Mouse (Mus musculus): ENCODE data around the gene Gm28051.

The Gm28051 gene

DNA sequence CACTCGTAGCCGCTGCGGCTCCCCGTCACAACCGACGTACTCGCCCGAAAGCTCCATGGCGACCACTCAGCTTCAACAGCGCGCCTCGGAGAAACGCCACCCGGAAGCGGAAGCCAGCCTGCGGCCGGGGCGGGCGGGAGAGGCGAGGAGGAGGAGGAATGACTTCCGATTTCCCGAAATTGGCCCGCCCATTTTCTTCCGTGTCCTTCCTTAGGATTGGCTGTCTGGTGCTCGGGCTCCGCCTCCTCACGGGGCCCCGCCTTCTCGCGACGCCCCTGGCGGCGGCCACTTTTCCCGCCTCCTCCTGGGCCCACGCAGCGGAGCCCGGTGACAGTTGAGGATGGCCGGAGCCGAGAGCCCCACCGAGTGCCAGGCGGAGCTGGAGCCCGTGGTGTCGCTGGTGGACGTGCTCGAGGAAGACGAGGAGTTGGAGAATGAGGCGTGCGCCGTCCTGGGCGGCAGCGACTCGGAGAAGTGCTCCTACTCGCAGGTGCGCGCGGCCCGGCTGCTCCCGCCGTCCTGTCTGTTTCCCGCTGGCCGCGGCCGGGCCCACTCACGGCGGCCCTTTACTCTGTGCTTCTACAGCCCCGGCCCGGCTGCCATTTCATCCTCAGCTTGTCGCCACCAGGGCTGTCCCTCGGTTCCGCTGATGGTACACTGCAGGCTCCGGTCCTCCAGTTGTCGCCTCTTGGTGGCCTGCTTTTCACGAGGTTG lies at the start of gene Gm28051, which contains the start of the genes Gon7 and Ubr7:
Gm28051 (minus strand) TSS at position 77 of the 714 bp plus-strand sequence.
Gon7 (minus strand) TSS at position 115 of the 714 bp plus-strand sequence.
Ubr7 (plus strand) TSS at position 279 of the 714 bp plus-strand sequence.
- in situ Hi-C loops (cut with MboI; ENCODE audit: low pct_unique_long_range_greater_than_20kb in 1 of 2, low sequenced_read_pairs in 2 of 2, unreplicated experiment in 1 of 2) = loop anchor here in 1 of 2 experiments (25.0 kb wide), 1 partner anchor 771 kb away; the partner anchor contains the start of gene Cpsf2

GRCm38 (mm10) chr12:102799528-102799927 lies 42.0 kb upstream of the Gm28051 start:
- in situ Hi-C loops (cut with MboI; ENCODE audit: low pct_unique_long_range_greater_than_20kb in 1 of 2, low sequenced_read_pairs in 2 of 2, unreplicated experiment in 1 of 2) = loop anchor here in 1 of 2 experiments (25.0 kb wide), 1 partner anchor 263 kb away; no protein-coding TSS in a partner anchor

- in situ Hi-C loops (cut with MboI; ENCODE audit: low pct_unique_long_range_greater_than_20kb in 1 of 2, low sequenced_read_pairs in 2 of 2, unreplicated experiment in 1 of 2) = loop anchor here in 1 of 2 experiments (25.0 kb wide), 1 partner anchor 274 kb away; no protein-coding TSS in a partner anchor
Observed at GRCm38 (mm10) chr12:102787927-102788326, 30.4 kb upstream of the Gm28051 start.

- in situ Hi-C loops (cut with MboI; ENCODE audit: low pct_unique_long_range_greater_than_20kb in 1 of 2, low sequenced_read_pairs in 2 of 2, unreplicated experiment in 1 of 2) = loop anchor here in 1 of 2 experiments (25.0 kb wide), 1 partner anchor 277 kb away; no protein-coding TSS in a partner anchor
Observed at GRCm38 (mm10) chr12:102785593-102785985, 28.0 kb upstream of the Gm28051 start.

DNA sequence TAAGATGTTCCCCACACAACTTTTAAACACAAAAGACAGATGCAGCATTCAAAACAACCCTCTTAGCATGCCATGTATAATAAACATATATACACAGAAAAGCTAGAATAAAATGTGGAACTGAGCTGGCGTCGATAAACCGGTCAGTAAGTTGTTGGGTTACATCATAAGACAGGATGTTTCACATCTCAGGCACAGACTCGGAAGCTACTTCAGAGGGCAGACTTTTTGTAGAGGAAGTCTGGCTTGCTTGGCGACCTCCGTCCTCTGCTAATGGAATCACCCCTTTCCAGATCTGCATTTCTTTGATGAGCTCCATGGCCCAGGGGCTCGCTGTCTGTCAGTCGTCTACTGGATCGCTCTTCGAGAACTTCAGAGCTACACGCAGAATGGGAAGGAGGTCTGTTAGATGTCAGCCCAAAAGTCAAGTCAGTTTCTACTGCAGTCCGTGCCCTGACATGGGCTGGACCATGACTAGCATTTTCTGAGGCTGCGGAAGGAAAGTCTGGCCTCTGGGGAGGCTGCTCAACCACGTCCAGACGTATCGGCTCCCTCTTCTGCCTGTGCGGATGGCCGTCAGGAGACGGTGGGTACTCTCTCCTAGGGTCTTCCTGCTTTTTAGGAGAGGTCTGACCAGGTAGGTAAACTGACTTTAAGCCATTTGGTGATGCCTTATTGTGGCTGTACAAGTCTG lies 27.5 kb upstream of the Gm28051 start:
- in situ Hi-C loops (cut with MboI; ENCODE audit: low pct_unique_long_range_greater_than_20kb in 1 of 2, low sequenced_read_pairs in 2 of 2, unreplicated experiment in 1 of 2) = loop anchor here in 1 of 2 experiments (25.0 kb wide), 1 partner anchor 277 kb away; no protein-coding TSS in a partner anchor

GRCm38 (mm10) chr12:102782841-102783240 lies 25.3 kb upstream of the Gm28051 start:
- in situ Hi-C loops (cut with MboI; ENCODE audit: low pct_unique_long_range_greater_than_20kb in 1 of 2, low sequenced_read_pairs in 2 of 2, unreplicated experiment in 1 of 2) = loop anchor here in 1 of 2 experiments (25.0 kb wide), 1 partner anchor 279 kb away; no protein-coding TSS in a partner anchor

DNA sequence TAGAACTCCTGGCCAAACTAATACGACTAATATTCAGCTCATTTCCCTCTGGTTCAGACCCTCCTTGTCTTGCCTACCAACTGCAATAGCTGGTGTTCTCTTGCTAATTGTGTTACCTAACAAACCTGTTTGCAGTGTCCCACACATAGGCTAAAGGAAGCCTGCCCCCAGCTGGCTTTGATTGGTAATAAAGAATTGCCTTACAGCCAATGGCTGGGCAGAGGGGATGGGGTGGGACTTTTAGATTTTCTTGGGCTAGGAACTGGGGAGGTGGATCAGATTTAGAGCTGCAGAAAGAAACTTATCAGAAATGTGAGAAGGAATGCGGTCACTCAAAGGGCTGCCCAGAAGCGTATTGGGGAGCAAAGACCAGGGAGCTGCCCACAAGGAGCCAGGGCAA lies 21.9 kb upstream of the Gm28051 start:
- in situ Hi-C loops (cut with MboI; ENCODE audit: low pct_unique_long_range_greater_than_20kb in 1 of 2, low sequenced_read_pairs in 2 of 2, unreplicated experiment in 1 of 2) = loop anchor here in 1 of 2 experiments (25.0 kb wide), 1 partner anchor 283 kb away; no protein-coding TSS in a partner anchor

DNA sequence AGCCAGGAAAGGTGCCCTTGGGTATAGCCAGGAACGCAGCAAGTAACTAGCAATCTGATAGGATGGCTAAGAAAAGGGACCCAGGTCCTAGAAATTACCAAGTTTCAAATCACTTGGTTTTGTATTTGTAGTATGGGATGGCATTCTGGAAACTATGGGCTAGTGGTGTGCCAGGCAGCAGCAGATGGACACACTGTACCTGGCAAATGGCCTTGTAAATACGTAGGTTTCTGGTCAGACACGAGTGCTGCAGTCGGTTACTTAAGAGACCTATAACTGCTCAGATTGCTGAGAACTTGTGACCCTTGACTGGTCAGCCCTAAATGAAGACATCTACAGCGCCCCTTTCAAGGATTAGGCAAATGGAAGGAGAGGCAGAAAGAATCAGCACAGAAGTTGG lies 20.6 kb upstream of the Gm28051 start:
- in situ Hi-C loops (cut with MboI; ENCODE audit: low pct_unique_long_range_greater_than_20kb in 1 of 2, low sequenced_read_pairs in 2 of 2, unreplicated experiment in 1 of 2) = loop anchor here in 1 of 2 experiments (25.0 kb wide), 1 partner anchor 284 kb away; no protein-coding TSS in a partner anchor

DNA sequence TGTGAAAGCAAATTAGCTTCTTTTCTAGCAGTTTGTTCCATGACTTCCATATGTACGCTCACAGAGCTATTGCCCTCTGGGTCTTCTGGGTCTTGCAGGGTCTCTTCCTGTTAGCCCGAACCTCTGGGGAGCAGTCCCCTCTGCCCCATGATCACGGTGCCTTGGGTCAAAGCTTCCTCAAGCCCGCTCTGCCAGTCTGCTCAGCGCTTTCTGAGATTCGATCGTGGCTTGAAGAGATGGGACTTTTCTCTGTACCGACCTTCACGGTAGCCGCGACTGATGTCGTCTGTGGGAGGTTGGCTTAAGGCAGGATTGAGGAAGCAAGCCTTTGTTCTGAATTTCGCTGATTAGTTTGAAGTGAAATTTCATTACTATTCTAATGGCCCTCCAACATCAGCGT lies 18.5 kb upstream of the Gm28051 start:
- in situ Hi-C loops (cut with MboI; ENCODE audit: low pct_unique_long_range_greater_than_20kb in 1 of 2, low sequenced_read_pairs in 2 of 2, unreplicated experiment in 1 of 2) = loop anchor here in 1 of 2 experiments (25.0 kb wide), 1 partner anchor 286 kb away; no protein-coding TSS in a partner anchor

DNA sequence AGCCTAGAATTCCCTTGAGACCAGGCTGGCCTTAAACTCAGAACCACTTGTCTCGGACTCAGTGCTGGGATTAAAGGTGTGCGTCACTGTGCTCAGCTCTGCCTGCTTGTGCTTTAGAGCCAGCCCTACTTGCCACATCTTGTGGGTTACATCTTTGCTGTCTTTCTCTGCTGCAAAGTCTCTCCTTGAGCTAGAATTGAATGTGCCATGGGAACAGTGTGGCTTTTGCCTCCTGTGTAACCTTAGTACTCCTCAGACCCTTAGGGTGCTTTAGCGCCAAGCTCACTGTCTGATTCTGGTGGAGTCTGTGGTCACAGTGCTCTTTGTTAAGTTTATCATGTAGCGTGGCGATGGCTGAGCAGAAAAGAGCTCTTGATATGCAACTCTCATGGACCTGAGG lies 15.1 kb upstream of the Gm28051 start:
- in situ Hi-C loops (cut with MboI; ENCODE audit: low pct_unique_long_range_greater_than_20kb in 1 of 2, low sequenced_read_pairs in 2 of 2, unreplicated experiment in 1 of 2) = loop anchor here in 1 of 2 experiments (25.0 kb wide), 1 partner anchor 785 kb away; the partner anchor contains the start of gene Cpsf2

GRCm38 (mm10) chr12:102771601-102772000 lies 14.0 kb upstream of the Gm28051 start:
- in situ Hi-C loops (cut with MboI; ENCODE audit: low pct_unique_long_range_greater_than_20kb in 1 of 2, low sequenced_read_pairs in 2 of 2, unreplicated experiment in 1 of 2) = loop anchor here in 1 of 2 experiments (25.0 kb wide), 1 partner anchor 784 kb away; the partner anchor contains the start of gene Cpsf2

- in situ Hi-C loops (cut with MboI; ENCODE audit: low pct_unique_long_range_greater_than_20kb in 1 of 2, low sequenced_read_pairs in 2 of 2, unreplicated experiment in 1 of 2) = loop anchor here in 1 of 2 experiments (25.0 kb wide), 1 partner anchor 782 kb away; the partner anchor contains the start of gene Cpsf2
Observed at GRCm38 (mm10) chr12:102769000-102769399, 11.4 kb upstream of the Gm28051 start.

DNA sequence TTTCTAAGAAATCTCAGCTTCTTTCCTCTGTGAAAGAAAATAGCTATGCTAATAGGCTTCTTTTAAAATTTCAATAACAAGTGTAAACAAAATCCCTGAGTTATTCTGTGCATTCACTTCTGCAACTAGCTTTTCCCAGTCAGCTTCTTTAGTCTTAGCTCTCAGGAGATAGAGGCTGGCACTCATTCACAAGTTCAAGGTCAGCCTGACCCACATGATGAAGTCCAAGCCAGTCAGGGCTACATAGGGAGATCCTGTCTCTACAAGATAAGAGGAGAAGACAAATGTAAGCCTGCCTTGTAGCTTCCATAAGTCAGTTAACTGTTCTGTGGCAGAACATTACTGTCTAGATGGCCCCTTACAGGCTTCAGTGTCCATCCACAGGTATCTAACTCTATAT lies 6.1 kb upstream of the Gm28051 start:
- in situ Hi-C loops (cut with MboI; ENCODE audit: low pct_unique_long_range_greater_than_20kb in 1 of 2, low sequenced_read_pairs in 2 of 2, unreplicated experiment in 1 of 2) = loop anchor here in 1 of 2 experiments (25.0 kb wide), 1 partner anchor 776 kb away; the partner anchor contains the start of gene Cpsf2

- in situ Hi-C loops (cut with MboI; ENCODE audit: low pct_unique_long_range_greater_than_20kb in 1 of 2, low sequenced_read_pairs in 2 of 2, unreplicated experiment in 1 of 2) = loop anchor here in 1 of 2 experiments (25.0 kb wide), 1 partner anchor 774 kb away; the partner anchor contains the start of gene Cpsf2
Observed at GRCm38 (mm10) chr12:102761668-102762067, 4.1 kb upstream of the Gm28051 start.

DNA sequence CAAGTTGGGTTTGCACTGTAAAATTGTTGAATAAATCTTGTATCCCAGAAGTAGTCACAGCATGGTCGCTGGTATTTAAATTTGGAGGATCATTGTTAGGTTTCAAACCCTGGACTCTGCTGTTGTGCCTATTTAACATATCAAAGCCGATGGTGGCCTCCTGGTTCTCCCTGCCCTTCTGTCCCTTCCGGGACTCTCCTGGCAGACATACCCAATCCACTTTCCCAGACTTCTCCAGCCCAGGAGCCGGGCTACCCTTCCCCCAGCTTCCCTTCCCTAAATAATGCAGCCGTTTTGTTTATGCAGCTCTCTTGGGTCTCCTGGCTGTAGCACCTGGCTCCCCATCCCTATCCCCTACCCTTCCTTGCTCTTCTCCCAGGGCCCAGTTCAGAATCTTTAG lies 1.4 kb upstream of the Gm28051 start:
- in situ Hi-C loops (cut with MboI; ENCODE audit: low pct_unique_long_range_greater_than_20kb in 1 of 2, low sequenced_read_pairs in 2 of 2, unreplicated experiment in 1 of 2) = loop anchor here in 1 of 2 experiments (25.0 kb wide), 1 partner anchor 772 kb away; the partner anchor contains the start of gene Cpsf2

GRCm38 (mm10) chr12:102758403-102758756 lies 815 bp upstream of the Gm28051 start, which contains the start of gene Gm20604:
TSS of gene Gm20604 (minus strand) at chr12:102758672.
- in situ Hi-C loops (cut with MboI; ENCODE audit: low pct_unique_long_range_greater_than_20kb in 1 of 2, low sequenced_read_pairs in 2 of 2, unreplicated experiment in 1 of 2) = loop anchor here in 1 of 2 experiments (25.0 kb wide), 1 partner anchor 771 kb away; the partner anchor contains the start of gene Cpsf2

GRCm38 (mm10) chr12:102757055-102757688 lies 393 bp downstream of the Gm28051 start:
- in situ Hi-C loops (cut with MboI; ENCODE audit: low pct_unique_long_range_greater_than_20kb in 1 of 2, low sequenced_read_pairs in 2 of 2, unreplicated experiment in 1 of 2) = loop anchor here in 1 of 2 experiments (25.0 kb wide), 1 partner anchor 770 kb away; the partner anchor contains the start of gene Cpsf2

DNA sequence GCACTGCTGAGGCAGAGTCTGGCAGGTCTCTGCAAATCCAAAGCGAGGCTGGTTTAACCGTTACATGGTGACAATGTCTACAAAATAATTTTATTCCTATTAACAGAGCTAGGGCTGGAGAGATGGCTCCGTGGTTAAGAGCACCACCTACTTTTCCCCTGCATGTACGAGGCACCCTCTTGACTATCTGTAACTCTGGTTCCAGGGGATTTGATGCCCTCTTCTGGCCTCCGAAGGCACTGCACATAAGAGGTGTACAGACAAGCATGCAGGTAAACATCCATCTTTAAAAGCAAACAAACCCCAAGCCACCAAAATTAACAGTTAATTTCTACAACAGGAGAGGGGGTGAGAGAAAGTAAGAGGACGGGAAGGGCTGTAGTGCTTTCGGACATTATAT lies 1.3 kb downstream of the Gm28051 start:
- in situ Hi-C loops (cut with MboI; ENCODE audit: low pct_unique_long_range_greater_than_20kb in 1 of 2, low sequenced_read_pairs in 2 of 2, unreplicated experiment in 1 of 2) = loop anchor here in 1 of 2 experiments (25.0 kb wide), 1 partner anchor 769 kb away; the partner anchor contains the start of gene Cpsf2
